Mouse (Mus musculus) embryonic facial prominence, embryonic 10.5 days (tissue): ENCODE measurements around the gene Ndufaf1. TPM values are rescaled to one million over a fixed set of nuclear protein-coding genes. Genes with fewer than 3 reads are reported as not detected.
"Not testable (repeated sequence)": the region's sequence is repeated elsewhere in the genome, so short reads cannot be mapped to it uniquely, and the experiment has no call there.

Source experiments
- DNase-seq: peaks from one replicate; pipeline ENCODE4 v3.0.0-alpha.2; 2017; ENCODE audit warnings: low spot score
- H3K27ac ChIP-seq: fragments of 300-500 bp; sonication (generic); replicated peaks from 2 replicates; pipeline ENCODE4 v1.5.1; 2016; ENCODE audit warnings: mild to moderate bottlenecking
- H3K27me3 ChIP-seq: fragments of 300-500 bp; sonication (generic); replicated peaks from 2 replicates; pipeline ENCODE4 v1.6.1; 2016; ENCODE audit warnings: low read depth, mild to moderate bottlenecking; ENCODE audit not compliant: poor library complexity, severe bottlenecking
- H3K36me3 ChIP-seq: fragments of 300-500 bp; sonication (generic); replicated peaks from 2 replicates; pipeline ENCODE4 v1.6.1; 2016; ENCODE audit warnings: mild to moderate bottlenecking, moderate library complexity
- H3K4me1 ChIP-seq: fragments of 300-500 bp; sonication (generic); 2 replicates; pipeline ENCODE4 v1.6.1; 2016
- H3K4me3 ChIP-seq: fragments of 300-500 bp; sonication (generic); 2 replicates; pipeline ENCODE4 v1.5.1; 2016; ENCODE audit warnings: mild to moderate bottlenecking, moderate library complexity
- H3K9me3 ChIP-seq: fragments of 300-500 bp; sonication (generic); 2 replicates; pipeline ENCODE4 v1.6.1; 2016; ENCODE audit warnings: mild to moderate bottlenecking
- WGBS: fragments of 180-500 bp; shearing (Covaris S2); methylation state at CpG from one replicate; pipeline ENCODE4 v1.1.7; 2016; 5-methylcytosine and 5-hydroxymethylcytosine counted together
- polyA plus RNA-seq: library from polyadenylated mRNA; unstranded; fragments of >200 nt; fragmentation: Nextera tagmentation; extraction: Ambion mirVana; gene quantifications from 2 replicates; pipeline ENCODE4 v1.2.1, GENCODE M21; 2016

Gene Ndufaf1
- polyA plus RNA-seq, 1 experiment from 2014 or later = 49.7 TPM

GRCm38 (mm10) chr2:119674525-119675214 is 12.0 kb upstream of the Ndufaf1 start, which contains the start of gene Rtf1:
Gene Rtf1, plus strand, starts transcription at chr2:119675068.
- H3K27me3 ChIP-seq = no peaks in the 10 kb centered on the region
- peak within 1 kb of the TSS; percentile 85 for H3K4me3 ChIP-seq
- H3K4me1 ChIP-seq = peaks cover 28% of the 10 kb centered on the region
- H3K9me3 ChIP-seq = no peaks in the 10 kb centered on the region
- WGBS = under 1% methylated on average over 58 of the region's 58 CpGs
- peak; percentile 97 for DNase-seq
- peak within 1 kb of the TSS; percentile 92 for H3K27ac ChIP-seq
- H3K36me3 ChIP-seq = peaks cover 11% of the 10 kb centered on the region

DNA sequence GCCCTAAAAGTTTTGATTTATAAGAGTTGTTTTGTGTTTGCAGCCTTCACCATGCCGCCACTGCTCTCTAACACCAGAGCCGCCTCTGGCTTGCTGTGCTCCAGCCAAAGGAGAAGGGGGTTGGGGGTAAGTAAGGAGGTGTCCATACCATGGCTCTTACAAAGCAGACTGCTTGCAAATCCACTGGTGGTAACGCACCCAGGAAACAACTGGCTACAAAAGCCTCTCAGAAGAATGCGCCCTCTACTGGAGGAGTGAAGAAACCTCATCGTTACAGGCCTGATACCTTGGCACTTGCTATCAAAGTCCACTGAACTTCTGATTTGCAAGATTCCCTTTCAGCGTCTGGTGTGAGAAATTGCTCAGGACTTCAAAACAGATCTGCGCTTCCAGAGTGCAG is 6.4 kb upstream of the Ndufaf1 start:
- Histone ChIP-seq H3K36me3 (no peaks in the 10 kb centered on the region), H3K27me3 (no peaks in the 10 kb centered on the region), H3K9me3 (no peaks in the 10 kb centered on the region), H3K4me3 (no peak overlapping the region), H3K27ac (no peak overlapping the region), H3K4me1 (peaks cover 6% of the 10 kb centered on the region)
- 15% methylated on average over 7 of the region's 7 CpGs for WGBS
- peak; percentile 14 for DNase-seq

DNA sequence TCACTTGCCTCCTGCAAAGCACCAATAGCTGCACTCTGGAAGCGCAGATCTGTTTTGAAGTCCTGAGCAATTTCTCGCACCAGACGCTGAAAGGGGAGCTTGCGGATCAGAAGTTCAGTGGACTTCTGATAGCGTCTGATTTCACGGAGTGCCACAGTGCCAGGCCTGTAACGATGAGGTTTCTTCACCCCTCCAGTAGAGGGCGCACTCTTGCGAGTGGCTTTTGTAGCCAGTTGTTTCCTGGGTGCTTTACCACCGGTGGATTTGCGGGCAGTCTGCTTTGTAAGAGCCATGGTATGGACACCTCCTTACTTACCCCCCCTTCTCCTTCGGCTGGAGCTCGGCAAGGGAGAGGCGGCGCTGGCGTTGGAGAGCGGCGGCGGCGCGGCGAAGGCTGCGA is 3.1 kb upstream of the Ndufaf1 start:
- 73% methylated on average over 22 of the region's 23 CpGs for WGBS

DNA sequence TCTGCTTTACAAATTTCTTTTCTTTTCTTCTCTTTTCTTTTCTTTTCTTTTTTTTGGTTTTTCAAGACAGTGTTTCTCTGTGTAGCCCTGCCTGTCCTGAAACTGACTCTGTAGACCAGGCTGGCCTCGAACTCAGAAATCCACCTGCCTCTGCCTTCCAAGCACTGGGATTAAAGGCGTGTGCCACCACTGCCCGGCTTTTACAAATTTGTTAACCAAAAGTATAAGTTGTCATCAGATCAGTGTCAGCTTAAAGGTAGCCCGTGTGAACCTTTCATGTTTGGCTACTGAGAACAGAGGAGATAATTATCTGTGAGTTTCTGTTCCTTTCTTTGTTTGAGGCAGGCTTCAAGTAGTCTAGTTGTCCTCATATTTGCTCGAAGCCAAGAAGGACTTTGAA is 18.4 kb downstream of the Ndufaf1 start:
- H3K27ac ChIP-seq = no peak overlapping the region
- H3K9me3 ChIP-seq = no peaks in the 10 kb centered on the region
- no peaks in the 10 kb centered on the region for H3K4me1 ChIP-seq
- WGBS = 91% methylated on average over 5 of the region's 5 CpGs
- no peak overlapping the region for H3K4me3 ChIP-seq
- H3K36me3 ChIP-seq = peaks cover 100% of the 10 kb centered on the region
- H3K27me3 ChIP-seq = no peaks in the 10 kb centered on the region
- no peak for DNase-seq

More for the DNA sequence above, 3.1 kb upstream of the Ndufaf1 start:
- not testable (repeated sequence) for DNase-seq, H3K36me3 ChIP-seq, H3K4me1 ChIP-seq, H3K27ac ChIP-seq, H3K27me3 ChIP-seq, H3K4me3 ChIP-seq, H3K9me3 ChIP-seq

- Histone ChIP-seq H3K4me3 (no peak overlapping the region), H3K9me3 (no peaks in the 10 kb centered on the region), H3K27me3 (no peaks in the 10 kb centered on the region), H3K4me1 (no peaks in the 10 kb centered on the region), H3K27ac (no peak overlapping the region), H3K36me3 (peaks cover 100% of the 10 kb centered on the region)
- DNase-seq = no peak
- WGBS = 97% methylated on average over 5 of the region's 5 CpGs
Observed at GRCm38 (mm10) chr2:119641214-119641912, 21.3 kb downstream of the Ndufaf1 start.

DNA sequence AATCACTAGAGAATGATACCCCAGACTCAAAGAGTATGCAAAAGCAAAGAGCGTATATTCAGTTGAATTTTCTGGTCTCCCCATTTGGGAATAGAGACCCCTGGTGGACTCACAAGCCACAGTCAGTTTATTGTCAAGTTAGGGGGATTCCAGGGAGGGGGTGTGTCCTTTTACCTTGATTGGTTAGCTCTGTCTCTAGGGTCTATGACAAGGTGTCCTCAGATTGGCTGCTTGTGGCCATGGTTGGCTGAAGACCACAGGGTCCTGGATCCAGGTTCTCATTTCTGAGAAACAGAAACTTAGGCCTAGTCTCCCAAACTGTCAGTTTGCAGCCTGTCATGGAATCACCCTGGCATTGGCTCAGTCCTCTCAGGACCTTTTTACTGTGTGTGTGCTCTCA is 25.8 kb downstream of the Ndufaf1 start:
- no peaks in the 10 kb centered on the region for H3K9me3 ChIP-seq
- H3K4me1 ChIP-seq = no peaks in the 10 kb centered on the region
- peaks cover 99% of the 10 kb centered on the region for H3K36me3 ChIP-seq
- no peaks in the 10 kb centered on the region for H3K27me3 ChIP-seq
- no peak for DNase-seq
- H3K4me3 ChIP-seq = no peak overlapping the region
- 83% methylated on average over 1 of the region's 1 CpGs for WGBS
- H3K27ac ChIP-seq = no peak overlapping the region

DNA sequence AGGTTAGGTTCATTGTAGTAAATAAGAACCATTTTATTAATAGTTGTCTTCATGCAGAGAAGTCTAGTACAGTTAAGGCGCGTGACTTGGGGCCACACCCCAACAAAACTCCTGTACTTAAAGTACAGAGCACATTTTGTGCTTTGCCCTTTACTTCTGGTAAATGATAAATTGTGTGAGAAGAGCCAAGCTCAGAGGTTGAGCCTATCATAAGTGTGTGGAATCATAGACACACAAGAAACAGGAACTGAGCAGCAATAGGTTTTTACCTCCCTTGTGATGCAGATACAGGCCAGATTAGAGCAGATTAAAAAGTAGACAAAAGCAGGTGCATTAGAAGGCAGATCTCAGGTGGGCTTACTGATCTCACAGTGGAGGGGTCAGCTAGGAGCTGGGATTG is 41.3 kb downstream of the Ndufaf1 start:
- Histone ChIP-seq H3K27ac (no peak overlapping the region), H3K36me3 (peaks cover 39% of the 10 kb centered on the region), H3K4me3 (0 out of 2 replicates have a peak overlapping the region, but pooled peaks have one; percentile 21), H3K27me3 (no peaks in the 10 kb centered on the region), H3K9me3 (no peaks in the 10 kb centered on the region), H3K4me1 (peaks cover 34% of the 10 kb centered on the region)
- WGBS = 96% methylated on average over 2 of the region's 2 CpGs
- DNase-seq = no peak

GRCm38 (mm10) chr2:119619002-119619401 is 43.6 kb downstream of the Ndufaf1 start:
- H3K36me3 ChIP-seq = peaks cover 27% of the 10 kb centered on the region
- peak overlapping the region; percentile 87 for H3K4me3 ChIP-seq
- 20% methylated on average over 6 of the region's 6 CpGs for WGBS

GRCm38 (mm10) chr2:119618199-119618982 is 44.2 kb downstream of the Ndufaf1 start, which contains the start of the genes Nusap1 and Oip5:
Gene Nusap1, plus strand, starts transcription at chr2:119618298.
Gene Oip5, minus strand, starts transcription at chr2:119618469.
- Histone ChIP-seq H3K9me3 (no peaks in the 10 kb centered on the region), H3K27ac (peak within 1 kb of the TSS; percentile 91), H3K4me3 (peak within 1 kb of the TSS; percentile 87), H3K36me3 (peaks cover 25% of the 10 kb centered on the region), H3K27me3 (no peaks in the 10 kb centered on the region), H3K4me1 (peaks cover 34% of the 10 kb centered on the region)
- DNase-seq = peak; percentile 95
- WGBS = under 1% methylated on average over 55 of the region's 55 CpGs

More at GRCm38 (mm10) chr2:119619002-119619401, 43.6 kb downstream of the Ndufaf1 start:
- H3K4me1 ChIP-seq = peaks cover 34% of the 10 kb centered on the region
- H3K27me3 ChIP-seq, H3K9me3 ChIP-seq, DNase-seq: not testable (repeated sequence)
- peak overlapping the region; percentile 91 for H3K27ac ChIP-seq

GRCm38 (mm10) chr2:119617841-119618198 is 44.8 kb downstream of the Ndufaf1 start:
- under 1% methylated on average over 13 of the region's 13 CpGs for WGBS
- no peak for DNase-seq
- Histone ChIP-seq H3K9me3 (no peaks in the 10 kb centered on the region), H3K4me3 (peak overlapping the region; percentile 87), H3K36me3 (peaks cover 26% of the 10 kb centered on the region), H3K27me3 (no peaks in the 10 kb centered on the region), H3K27ac (peak overlapping the region; percentile 91), H3K4me1 (peaks cover 34% of the 10 kb centered on the region)

DNA sequence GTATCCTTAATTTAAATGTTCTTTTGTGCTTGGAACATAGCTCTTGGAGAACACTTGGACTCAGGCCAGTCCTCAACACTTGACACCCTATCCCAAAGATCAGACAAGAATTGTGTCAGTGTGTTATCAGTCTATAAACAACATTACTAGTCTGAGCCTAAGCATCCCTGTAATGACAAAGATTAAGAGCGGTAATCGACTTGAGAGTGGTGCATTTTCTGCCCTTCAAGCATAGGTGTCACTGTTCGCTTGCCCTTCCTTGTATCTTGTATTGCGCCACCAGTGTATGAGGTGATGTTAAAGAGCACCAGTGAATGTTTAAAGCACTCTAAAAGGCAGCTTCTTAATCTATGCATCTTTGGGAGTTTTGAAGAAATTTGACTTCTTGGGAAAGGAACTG is 55.6 kb downstream of the Ndufaf1 start:
- Histone ChIP-seq H3K9me3 (no peaks in the 10 kb centered on the region), H3K27me3 (no peaks in the 10 kb centered on the region), H3K4me3 (no peak overlapping the region), H3K27ac (no peak overlapping the region), H3K4me1 (no peaks in the 10 kb centered on the region), H3K36me3 (peaks cover 99% of the 10 kb centered on the region)
- 94% methylated on average over 4 of the region's 4 CpGs for WGBS
- no peak for DNase-seq
